Comparison of ENCODE assay signal across 9 mouse cellular contexts in genomic region chr12:83764044-83764365, GRCm38 (mm10). TPM values are rescaled to one million over a fixed set of nuclear protein-coding genes. Genes with fewer than 3 reads are reported as not detected.
DNase-seq lines count a peak whose midpoint lies in the region; ATAC-seq and TF ChIP-seq lines count a peak whose summit lies in the region.
"Had no signal": no experiment of that assay in that cellular context is flagged by ENCODE, and none has a peak within 500 bp of the region (broad histone marks: within the 10 kb centered on the region; RNA-seq: fewer than 3 reads in every experiment).

No protein-coding gene starts in this region.

- H3K36me3 ChIP-seq in heart, embryonic 11.5 days (ENCODE audit: control insufficient read depth, insufficient read depth, low read length): no peaks in the 10 kb centered on the region
- no peaks in the 10 kb centered on the region for H3K36me3 ChIP-seq in hindbrain, embryonic 15.5 days
- H3K36me3 ChIP-seq in liver, postnatal 0 days (replicated peaks; ENCODE audit: insufficient read depth, low read length): no peaks in the 10 kb centered on the region

- no peak overlapping the region for H3K27ac ChIP-seq in heart, embryonic 11.5 days (ENCODE audit: low read depth, low read length)
- no peak overlapping the region for H3K27ac ChIP-seq in brown adipose tissue, adult 24 weeks (replicated peaks; ENCODE audit: low read depth, low read length)
- no peak overlapping the region for H3K27ac ChIP-seq in hindbrain, embryonic 15.5 days (replicated peaks)
- no peak overlapping the region for H3K27ac ChIP-seq in liver, postnatal 0 days (ENCODE audit: low read depth)

- H3K4me2 ChIP-seq in heart, embryonic 11.5 days: peak overlapping the region; percentile 85
- H3K4me2 ChIP-seq in hindbrain, embryonic 15.5 days: peak overlapping the region; percentile 56
- H3K4me2 ChIP-seq in liver, postnatal 0 days (ENCODE audit: low read depth, low read length): peak overlapping the region; percentile 72

- ATAC-seq in heart, embryonic 11.5 days (replicated peaks; ENCODE audit: insufficient number of reproducible peaks, low FRiP score, low TSS enrichment): no peak
- no peak for ATAC-seq in hindbrain, embryonic 15.5 days (ENCODE audit: low FRiP score, low read depth)
- peak; percentile 3; the same call in 1 of the 2 replicates for ATAC-seq in liver, postnatal 0 days

- H3K4me1 ChIP-seq in heart, embryonic 11.5 days (ENCODE audit: control insufficient read depth, insufficient read depth, low read length): peaks cover 16% of the 10 kb centered on the region
- H3K4me1 ChIP-seq in brown adipose tissue, adult 24 weeks (ENCODE audit: control insufficient read depth, insufficient read depth, insufficient read length, low read length): peaks cover 11% of the 10 kb centered on the region
- H3K4me1 ChIP-seq in hindbrain, embryonic 15.5 days (replicated peaks): peaks cover 14% of the 10 kb centered on the region
- peaks cover 16% of the 10 kb centered on the region for H3K4me1 ChIP-seq in liver, postnatal 0 days (ENCODE audit: insufficient read depth)

- TF ChIP-seq CTCF in liver, postnatal 0 days (IDR thresholded peaks at IDR 0.05; ENCODE audit: low read depth): no peak

- H3K9ac ChIP-seq in heart, embryonic 11.5 days (ENCODE audit: low read depth, low read length): peak overlapping the region; percentile 60; the same call in 1 of the 2 replicates
- H3K9ac ChIP-seq in hindbrain, embryonic 15.5 days: 0 out of 2 replicates have a peak overlapping the region, but pooled peaks have one; percentile 18
- H3K9ac ChIP-seq in liver, postnatal 0 days (replicated peaks): peak overlapping the region; percentile 38; the same call in 1 of the 2 replicates

- peaks cover 8% of the 10 kb centered on the region for H3K27me3 ChIP-seq in heart, embryonic 11.5 days (ENCODE audit: control insufficient read depth, insufficient read depth, low read length)
- H3K27me3 ChIP-seq in hindbrain, embryonic 15.5 days: no peaks in the 10 kb centered on the region
- peaks cover 11% of the 10 kb centered on the region; the same call in 1 of the 2 replicates for H3K27me3 ChIP-seq in liver, postnatal 0 days (ENCODE audit: insufficient read depth, low read length)
- H3K27me3 ChIP-seq: CH12.LX had no signal

- 4% methylated on average over 14 of the region's 14 CpGs for WGBS in heart, embryonic 11.5 days (ENCODE audit: insufficient replicate concordance)
- WGBS in hindbrain, embryonic 15.5 days: 9% methylated on average over 14 of the region's 14 CpGs
- WGBS in liver, postnatal 0 days (ENCODE audit: insufficient replicate concordance): 11% methylated on average over 14 of the region's 14 CpGs

- no peak for TF ChIP-seq EP300 in liver, postnatal 0 days (IDR thresholded peaks at IDR 0.05; ENCODE audit: low read depth)

- no peak for DNase-seq in heart, adult 9 months (ENCODE audit: low spot score in 2 of 2)
- no peak for DNase-seq in liver, postnatal 0 days
- no peak for DNase-seq in frontal cortex, postnatal 25 days (ENCODE audit: low spot score in 2 of 2)
- DNase-seq in thymus, postnatal 14 days: no peak
- no peak for DNase-seq in cerebellum, postnatal 4 days (ENCODE audit: low spot score in 2 of 2)

- H3K4me3 ChIP-seq in heart, embryonic 11.5 days (ENCODE audit: low read depth, low read length): peak overlapping the region; percentile 43
- H3K4me3 ChIP-seq in brown adipose tissue, adult 24 weeks (ENCODE audit: insufficient read depth, low read depth, low read length): peak overlapping the region; percentile 63
- H3K4me3 ChIP-seq in hindbrain, embryonic 15.5 days: peak overlapping the region; percentile 22
- peak overlapping the region; percentile 39 for H3K4me3 ChIP-seq in liver, postnatal 0 days (ENCODE audit: low read depth, low read length)

- H3K9me3 ChIP-seq in heart, embryonic 11.5 days (replicated peaks; ENCODE audit: control insufficient read depth, low read length): no peaks in the 10 kb centered on the region
- no peaks in the 10 kb centered on the region for H3K9me3 ChIP-seq in hindbrain, embryonic 15.5 days
- H3K9me3 ChIP-seq in liver, postnatal 0 days (ENCODE audit: low read length): no peaks in the 10 kb centered on the region

RNA-seq across cellular contexts. Expression of gene Papln, which starts 0.6 kb away (rescaled TPM):
- 0.10 TPM in 1 of 2 replicates, not detected in the other for polyA plus RNA-seq in heart, embryonic 11.5 days (2014; fragmentation: Nextera tagmentation; extraction: Ambion mirVana)
- polyA plus RNA-seq in brown adipose tissue, adult 24 weeks (2012; ENCODE audit: insufficient read depth, insufficient read length, missing spikeins): 0.59 TPM in 1 of 2 replicates, not detected in the other
- polyA plus RNA-seq in hindbrain, embryonic 15.5 days (2015; fragmentation: Nextera tagmentation; extraction: Ambion mirVana): 0.32 and 0.52 TPM in 2 replicates
- polyA plus RNA-seq in liver, postnatal 0 days (2015; fragmentation: Nextera tagmentation; extraction: Ambion mirVana): 0.15 and 0.28 TPM in 2 replicates
